In genomic region chr5:92392542-92392941, GRCm38 (mm10) we compare ENCODE assay signal across 8 mouse cellular contexts. TPM values are rescaled to one million over a fixed set of nuclear protein-coding genes. Genes with fewer than 3 reads are reported as not detected.
DNase-seq lines count a peak whose midpoint lies in the region; ATAC-seq and TF ChIP-seq lines count a peak whose summit lies in the region.

No protein-coding gene starts in this region.

- TF ChIP-seq POLR2A in lung, adult 2 months (IDR thresholded peaks at IDR 0.05; ENCODE audit: borderline replicate concordance, extremely low read depth, low read depth, low read length) = no peak
- TF ChIP-seq POLR2A in small intestine, adult 2 months (IDR thresholded peaks at IDR 0.05; ENCODE audit: low read depth, low read length) = no peak

- no peak for TF ChIP-seq CTCF in lung, adult 2 months (IDR thresholded peaks at IDR 0.05; ENCODE audit: insufficient read depth, low read length)
- TF ChIP-seq CTCF in small intestine, adult 2 months (IDR thresholded peaks at IDR 0.05; ENCODE audit: extremely low read depth, insufficient read length, insufficient replicate concordance, low read depth, low read length) = no peak

- no peak for ATAC-seq in lung, embryonic 16.5 days (ENCODE audit: low read depth)
- ATAC-seq in forebrain, embryonic 11.5 days (replicated peaks; ENCODE audit: low FRiP score) = no peak
- ATAC-seq in limb, embryonic 13.5 days (ENCODE audit: low FRiP score, low read depth) = no peak

- peaks cover 46% of the 10 kb centered on the region for H3K27me3 ChIP-seq in lung, embryonic 16.5 days (ENCODE audit: control insufficient read depth, insufficient read depth, low read depth, low read length)
- H3K27me3 ChIP-seq in forebrain, embryonic 11.5 days (ENCODE audit: control insufficient read depth, insufficient read depth, low read length) = peaks cover 15% of the 10 kb centered on the region; the same call in 1 of the 2 replicates
- H3K27me3 ChIP-seq in limb, embryonic 13.5 days = peaks cover 44% of the 10 kb centered on the region
- H3K27me3 ChIP-seq in small intestine, adult 2 months (ENCODE audit: control insufficient read depth, insufficient read depth, low read length) = peaks cover 20% of the 10 kb centered on the region

- peak overlapping the region; percentile 36 for H3K4me3 ChIP-seq in lung, embryonic 16.5 days (ENCODE audit: low read length)
- no peak overlapping the region for H3K4me3 ChIP-seq in lung, adult 2 months (replicated peaks; ENCODE audit: extremely low read depth, low read depth, low read length)
- H3K4me3 ChIP-seq in forebrain, embryonic 11.5 days (ENCODE audit: low read depth, low read length) = peak overlapping the region; percentile 11; the same call in 1 of the 2 replicates
- H3K4me3 ChIP-seq in limb, embryonic 13.5 days = peak overlapping the region; percentile 21
- peak overlapping the region; percentile 50 for H3K4me3 ChIP-seq in small intestine, adult 2 months (ENCODE audit: low read depth, low read length)

- H3K9ac ChIP-seq in lung, embryonic 16.5 days (ENCODE audit: low read length) = no peak overlapping the region
- no peak overlapping the region; the same call in 1 of the 2 replicates for H3K9ac ChIP-seq in forebrain, embryonic 11.5 days (ENCODE audit: low read length)
- no peak overlapping the region for H3K9ac ChIP-seq in limb, embryonic 13.5 days

- DNase-seq in lung, adult 2 months = no peak
- no peak for DNase-seq in forebrain, embryonic 11.5 days (ENCODE audit: low spot score)
- DNase-seq in cerebellum, adult 8-10 months = no peak
- DNase-seq in thymus, postnatal 10 days (ENCODE audit: low spot score in 2 of 2) = no peak
- DNase-seq in cerebellum, postnatal 10 days = no peak

- peak overlapping the region; percentile 53 for H3K4me2 ChIP-seq in lung, embryonic 16.5 days (ENCODE audit: low read depth, low read length)
- peak overlapping the region; percentile 39; the same call in 1 of the 2 replicates for H3K4me2 ChIP-seq in forebrain, embryonic 11.5 days (ENCODE audit: low read depth, low read length, severe bottlenecking)
- H3K4me2 ChIP-seq in limb, embryonic 13.5 days (replicated peaks) = peak overlapping the region; percentile 55

- H3K9me3 ChIP-seq in lung, embryonic 16.5 days (ENCODE audit: control insufficient read depth, low read length) = no peaks in the 10 kb centered on the region
- no peaks in the 10 kb centered on the region for H3K9me3 ChIP-seq in forebrain, embryonic 11.5 days (ENCODE audit: control insufficient read depth, low read length)
- no peaks in the 10 kb centered on the region for H3K9me3 ChIP-seq in limb, embryonic 13.5 days

- no peak overlapping the region for H3K27ac ChIP-seq in lung, embryonic 16.5 days (ENCODE audit: low read length)
- no peak overlapping the region for H3K27ac ChIP-seq in forebrain, embryonic 11.5 days (ENCODE audit: low read depth, low read length)
- no peak overlapping the region for H3K27ac ChIP-seq in limb, embryonic 13.5 days
- H3K27ac ChIP-seq in small intestine, adult 2 months (ENCODE audit: insufficient read depth, low read depth, low read length) = no peak overlapping the region

- 36% methylated on average over 18 of the region's 18 CpGs for WGBS in lung, embryonic 16.5 days
- 46% methylated on average over 18 of the region's 18 CpGs for WGBS in lung, adult 2 months
- WGBS in forebrain, embryonic 11.5 days = 38% methylated on average over 18 of the region's 18 CpGs
- 43% methylated on average over 18 of the region's 18 CpGs for WGBS in limb, embryonic 13.5 days
- 39% methylated on average over 18 of the region's 18 CpGs for WGBS in small intestine, adult 2 months

- no peaks in the 10 kb centered on the region for H3K36me3 ChIP-seq in lung, embryonic 16.5 days (ENCODE audit: control insufficient read depth, insufficient read depth, low read length)
- H3K36me3 ChIP-seq in forebrain, embryonic 11.5 days (ENCODE audit: control insufficient read depth, insufficient read depth, low read length) = no peaks in the 10 kb centered on the region
- no peaks in the 10 kb centered on the region for H3K36me3 ChIP-seq in limb, embryonic 13.5 days
- no peaks in the 10 kb centered on the region for H3K36me3 ChIP-seq in small intestine, adult 2 months (ENCODE audit: control insufficient read depth, insufficient read depth, low read length)

- H3K4me1 ChIP-seq in lung, embryonic 16.5 days (replicated peaks; ENCODE audit: control insufficient read depth, insufficient read depth, low read length) = no peaks in the 10 kb centered on the region; the same call in 1 of the 2 replicates
- H3K4me1 ChIP-seq in lung, adult 2 months (ENCODE audit: control insufficient read depth, insufficient read depth, low read length) = no peaks in the 10 kb centered on the region
- no peaks in the 10 kb centered on the region for H3K4me1 ChIP-seq in forebrain, embryonic 11.5 days (replicated peaks; ENCODE audit: control insufficient read depth, insufficient read depth, low read length)
- H3K4me1 ChIP-seq in limb, embryonic 13.5 days = peaks cover 12% of the 10 kb centered on the region; the same call in 1 of the 2 replicates
- peaks cover 3% of the 10 kb centered on the region for H3K4me1 ChIP-seq in small intestine, adult 2 months (ENCODE audit: control insufficient read depth, insufficient read depth, insufficient read length, low read length)

RNA-seq across cellular contexts. Expression of gene Nup54, which starts 42.5 kb away (rescaled TPM):
- 52.5 and 57.3 TPM in 2 replicates for polyA plus RNA-seq in lung, embryonic 16.5 days (2015; fragmentation: Nextera tagmentation; extraction: Ambion mirVana)
- polyA plus RNA-seq in lung, adult 2 months (2012; rRNA removed) = 10.5 and 13.2 TPM in 2 replicates
- polyA plus RNA-seq in forebrain, embryonic 11.5 days (2014; fragmentation: Nextera tagmentation; extraction: Ambion mirVana) = 65.9 and 70.5 TPM in 2 replicates
- polyA plus RNA-seq in limb, embryonic 13.5 days (2015; fragmentation: Nextera tagmentation; extraction: Ambion mirVana) = 55.2 and 60.2 TPM in 2 replicates
- polyA plus RNA-seq in small intestine, adult 2 months (2012; rRNA removed) = 6.7 and 6.9 TPM in 2 replicates

RNA-seq across cellular contexts. Expression of gene Cxcl10, which starts 43.9 kb away (rescaled TPM):
- polyA plus RNA-seq in lung, embryonic 16.5 days (2015; fragmentation: Nextera tagmentation; extraction: Ambion mirVana) = 0.57 and 2.7 TPM in 2 replicates
- 2.2 and 3.0 TPM in 2 replicates for polyA plus RNA-seq in lung, adult 2 months (2012; rRNA removed)
- 0.23 TPM in 1 of 2 replicates, not detected in the other for polyA plus RNA-seq in forebrain, embryonic 11.5 days (2014; fragmentation: Nextera tagmentation; extraction: Ambion mirVana)
- 0.94 and 1.5 TPM in 2 replicates for polyA plus RNA-seq in limb, embryonic 13.5 days (2015; fragmentation: Nextera tagmentation; extraction: Ambion mirVana)
- polyA plus RNA-seq in small intestine, adult 2 months (2012; rRNA removed) = 5.0 and 9.6 TPM in 2 replicates
